Mouse (Mus musculus): ENCODE results near the gene Gm9736. TPM values are rescaled to one million over a fixed set of nuclear protein-coding genes. Genes with fewer than 3 reads are reported as not detected.
"Not testable (repeated sequence)": the region's sequence is repeated elsewhere in the genome, so short reads cannot be mapped to it uniquely, and the experiment has no call there.

The Gm9736 gene
- polyA plus RNA-seq, 1 experiment from 2014 or later = not detected

- no peak within 1 kb of the TSS for H3K27ac ChIP-seq (ENCODE audit: low read length)
- H3K9ac ChIP-seq (replicated peaks; ENCODE audit: low read depth, low read length) = no peak within 1 kb of the TSS
- no peak within 1 kb of the TSS for H3K4me3 ChIP-seq (ENCODE audit: low read depth, low read length)
- WGBS = 85% methylated on average over 1 of the region's 1 CpGs
- H3K4me1 ChIP-seq (ENCODE audit: control insufficient read depth, insufficient read depth, low read length) = no peaks in the 10 kb centered on the region
- no peak for ATAC-seq (ENCODE audit: insufficient number of reproducible peaks, insufficient read depth, low FRiP score, low read depth)
- H3K36me3 ChIP-seq (ENCODE audit: control insufficient read depth, insufficient read depth, low read length) = no peaks in the 10 kb centered on the region
- no peaks in the 10 kb centered on the region for H3K9me3 ChIP-seq (ENCODE audit: control insufficient read depth, low read depth, low read length)
- no peaks in the 10 kb centered on the region for H3K27me3 ChIP-seq (ENCODE audit: control insufficient read depth, insufficient read depth, low read length)
- H3K4me2 ChIP-seq (replicated peaks; ENCODE audit: low read depth, low read length) = no peak within 1 kb of the TSS
Measured at GRCm38 (mm10) chr10:77715507-77715906, 35.6 kb downstream of the Gm9736 start, which contains the start of gene Gm10142. Gm10142 (plus strand) TSS chr10:77715807.

- WGBS = 58% methylated on average over 4 of the region's 4 CpGs
- H3K9ac ChIP-seq (replicated peaks; ENCODE audit: low read depth, low read length) = no peak overlapping the region
- H3K9me3 ChIP-seq (ENCODE audit: control insufficient read depth, low read depth, low read length) = no peaks in the 10 kb centered on the region
- H3K4me2 ChIP-seq (replicated peaks; ENCODE audit: low read depth, low read length) = no peak overlapping the region
- no peaks in the 10 kb centered on the region for H3K4me1 ChIP-seq (ENCODE audit: control insufficient read depth, insufficient read depth, low read length)
- H3K27me3 ChIP-seq (ENCODE audit: control insufficient read depth, insufficient read depth, low read length) = no peaks in the 10 kb centered on the region
- no peak overlapping the region for H3K27ac ChIP-seq (ENCODE audit: low read length)
- no peak overlapping the region for H3K4me3 ChIP-seq (ENCODE audit: low read depth, low read length)
- no peaks in the 10 kb centered on the region for H3K36me3 ChIP-seq (ENCODE audit: control insufficient read depth, insufficient read depth, low read length)
- no peak for ATAC-seq (ENCODE audit: insufficient number of reproducible peaks, insufficient read depth, low FRiP score, low read depth)
Measured at GRCm38 (mm10) chr10:77713734-77714133, 37.4 kb downstream of the Gm9736 start.

DNA sequence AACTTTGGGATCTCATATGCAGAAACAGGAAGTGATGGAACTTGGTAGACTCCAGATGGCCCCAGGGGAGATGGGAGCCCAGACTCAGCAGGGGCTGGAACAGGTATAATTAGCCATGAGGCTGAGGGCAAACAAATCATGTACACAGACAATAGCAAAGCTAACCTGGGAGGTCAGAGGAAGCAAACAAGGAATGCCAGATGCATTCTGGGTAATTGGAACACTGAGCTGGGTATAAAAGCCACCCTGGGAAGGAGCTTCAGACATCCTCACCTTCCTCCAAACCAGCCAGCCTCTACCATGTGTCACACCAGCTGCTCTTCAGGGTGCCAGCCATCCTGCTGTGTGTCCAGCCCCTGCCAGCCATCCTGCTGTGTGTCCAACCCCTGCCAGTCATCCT is 40.0 kb downstream of the Gm9736 start, which contains the start of gene Gm10024:
Gm10024 (plus strand) TSS at position 301 of the 400 bp plus-strand sequence.
- H3K36me3 ChIP-seq (ENCODE audit: control insufficient read depth, insufficient read depth, low read length); ATAC-seq (ENCODE audit: insufficient number of reproducible peaks, insufficient read depth, low FRiP score, low read depth); H3K27ac ChIP-seq (ENCODE audit: low read length); H3K27me3 ChIP-seq (ENCODE audit: control insufficient read depth, insufficient read depth, low read length); H3K4me1 ChIP-seq (ENCODE audit: control insufficient read depth, insufficient read depth, low read length); H3K4me2 ChIP-seq (replicated peaks; ENCODE audit: low read depth, low read length); H3K9me3 ChIP-seq (ENCODE audit: control insufficient read depth, low read depth, low read length); H3K4me3 ChIP-seq (ENCODE audit: low read depth, low read length); H3K9ac ChIP-seq (replicated peaks; ENCODE audit: low read depth, low read length): not testable (repeated sequence)

- H3K27ac ChIP-seq (ENCODE audit: low read length) = no peak overlapping the region
- no peak for ATAC-seq (ENCODE audit: insufficient number of reproducible peaks, insufficient read depth, low FRiP score, low read depth)
- H3K4me2 ChIP-seq (replicated peaks; ENCODE audit: low read depth, low read length) = no peak overlapping the region
- H3K9ac ChIP-seq (replicated peaks; ENCODE audit: low read depth, low read length) = no peak overlapping the region
- H3K27me3 ChIP-seq (ENCODE audit: control insufficient read depth, insufficient read depth, low read length) = no peaks in the 10 kb centered on the region
- no peak overlapping the region for H3K4me3 ChIP-seq (ENCODE audit: low read depth, low read length)
- H3K9me3 ChIP-seq (ENCODE audit: control insufficient read depth, low read depth, low read length) = no peaks in the 10 kb centered on the region; the same call in 1 of the 2 replicates
- WGBS = 63% methylated on average over 3 of the region's 3 CpGs
- no peaks in the 10 kb centered on the region for H3K4me1 ChIP-seq (ENCODE audit: control insufficient read depth, insufficient read depth, low read length)
- no peaks in the 10 kb centered on the region for H3K36me3 ChIP-seq (ENCODE audit: control insufficient read depth, insufficient read depth, low read length)
Measured at GRCm38 (mm10) chr10:77709831-77710230, 41.3 kb downstream of the Gm9736 start.

DNA sequence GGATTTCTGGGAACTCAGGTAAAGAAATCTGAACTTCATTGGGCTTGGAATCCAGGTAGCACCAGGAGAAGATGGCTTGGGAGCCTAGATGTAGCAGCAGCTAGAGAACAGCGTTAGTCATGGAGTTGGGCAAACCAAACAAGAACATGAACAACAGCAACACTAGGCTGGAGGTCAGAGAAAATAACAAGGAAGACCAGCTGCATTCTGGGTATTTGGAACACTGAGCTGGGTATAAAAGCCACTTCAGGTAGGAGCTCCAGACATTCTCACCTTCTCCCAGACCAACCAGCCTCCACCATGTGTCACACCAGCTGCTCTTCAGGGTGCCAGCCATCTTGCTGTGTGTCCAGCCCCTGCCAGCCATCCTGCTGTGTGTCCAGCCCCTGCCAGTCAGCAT is 44.8 kb downstream of the Gm9736 start, which contains the start of gene Gm10272:
Gm10272 (plus strand) TSS at position 301 of the 400 bp plus-strand sequence.
- H3K27me3 ChIP-seq (ENCODE audit: control insufficient read depth, insufficient read depth, low read length) = no peaks in the 10 kb centered on the region
- H3K9ac ChIP-seq (replicated peaks; ENCODE audit: low read depth, low read length) = no peak within 1 kb of the TSS
- no peaks in the 10 kb centered on the region for H3K36me3 ChIP-seq (ENCODE audit: control insufficient read depth, insufficient read depth, low read length)
- 96% methylated on average over 1 of the region's 1 CpGs for WGBS
- H3K4me1 ChIP-seq (ENCODE audit: control insufficient read depth, insufficient read depth, low read length) = no peaks in the 10 kb centered on the region
- no peak within 1 kb of the TSS for H3K4me2 ChIP-seq (replicated peaks; ENCODE audit: low read depth, low read length)
- no peak within 1 kb of the TSS for H3K4me3 ChIP-seq (ENCODE audit: low read depth, low read length)
- no peak within 1 kb of the TSS for H3K27ac ChIP-seq (ENCODE audit: low read length)
- no peak for ATAC-seq (ENCODE audit: insufficient number of reproducible peaks, insufficient read depth, low FRiP score, low read depth)
- no peaks in the 10 kb centered on the region; the same call in 1 of the 2 replicates for H3K9me3 ChIP-seq (ENCODE audit: control insufficient read depth, low read depth, low read length)

Other genes starting within 250 kb of the Gm9736 start
- gene Fam207a, start 235.6 kb downstream of the Gm9736 start, polyA plus RNA-seq (2014; fragmentation: Nextera tagmentation; extraction: Ambion mirVana) = 31.0 and 34.2 TPM in 2 replicates
- 2.7 and 3.1 TPM in 2 replicates for gene Itgb2, start 221.1 kb downstream of the Gm9736 start, polyA plus RNA-seq (2014; fragmentation: Nextera tagmentation; extraction: Ambion mirVana)
- 198 and 200 TPM in 2 replicates for gene Pttg1ip, start 169.6 kb downstream of the Gm9736 start, polyA plus RNA-seq (2014; fragmentation: Nextera tagmentation; extraction: Ambion mirVana)
- 324 and 346 TPM in 2 replicates for gene Sumo3, start 145.3 kb downstream of the Gm9736 start, polyA plus RNA-seq (2014; fragmentation: Nextera tagmentation; extraction: Ambion mirVana)
- gene Gm49325, start 145.2 kb downstream of the Gm9736 start, polyA plus RNA-seq (2014; fragmentation: Nextera tagmentation; extraction: Ambion mirVana) = 6.5 TPM in 1 of 2 replicates, not detected in the other
- gene Ube2g2, start 129.1 kb downstream of the Gm9736 start, polyA plus RNA-seq (2014; fragmentation: Nextera tagmentation; extraction: Ambion mirVana) = 41.5 and 44.3 TPM in 2 replicates
- gene Tspear, start 64.8 kb downstream of the Gm9736 start, polyA plus RNA-seq (2014; fragmentation: Nextera tagmentation; extraction: Ambion mirVana) = 0.71 and 1.2 TPM in 2 replicates
- gene Gm19402, start 60.6 kb downstream of the Gm9736 start, polyA plus RNA-seq (2014; fragmentation: Nextera tagmentation; extraction: Ambion mirVana) = not detected in 2 replicates
- gene Gm9508, start 54.1 kb downstream of the Gm9736 start, polyA plus RNA-seq (2014; fragmentation: Nextera tagmentation; extraction: Ambion mirVana) = not detected in 2 replicates
- not detected in 2 replicates for gene Gm10272, start 44.7 kb downstream of the Gm9736 start, polyA plus RNA-seq (2014; fragmentation: Nextera tagmentation; extraction: Ambion mirVana)
- not detected in 2 replicates for gene Gm10024, start 39.9 kb downstream of the Gm9736 start, polyA plus RNA-seq (2014; fragmentation: Nextera tagmentation; extraction: Ambion mirVana)
- gene Gm10142, start 35.5 kb downstream of the Gm9736 start, polyA plus RNA-seq (2014; fragmentation: Nextera tagmentation; extraction: Ambion mirVana) = not detected in 2 replicates
- not detected in 2 replicates for gene Krtap12-1, start 30.8 kb downstream of the Gm9736 start, polyA plus RNA-seq (2014; fragmentation: Nextera tagmentation; extraction: Ambion mirVana)
- gene Gm10100, start 24.9 kb downstream of the Gm9736 start, polyA plus RNA-seq (2014; fragmentation: Nextera tagmentation; extraction: Ambion mirVana) = not detected in 2 replicates
- gene Gm18596, start 8.7 kb downstream of the Gm9736 start, polyA plus RNA-seq (2014; fragmentation: Nextera tagmentation; extraction: Ambion mirVana) = not detected in 2 replicates
- gene Gm3233, start 8.3 kb upstream of the Gm9736 start, polyA plus RNA-seq (2014; fragmentation: Nextera tagmentation; extraction: Ambion mirVana) = not detected in 2 replicates
- gene Gm3238, start 20.0 kb upstream of the Gm9736 start, polyA plus RNA-seq (2014; fragmentation: Nextera tagmentation; extraction: Ambion mirVana) = not detected in 2 replicates
- gene Gm7138, start 25.6 kb upstream of the Gm9736 start, polyA plus RNA-seq (2014; fragmentation: Nextera tagmentation; extraction: Ambion mirVana) = not detected in 2 replicates
- not detected in 2 replicates for gene Gm3250, start 31.2 kb upstream of the Gm9736 start, polyA plus RNA-seq (2014; fragmentation: Nextera tagmentation; extraction: Ambion mirVana)
- not detected in 2 replicates for gene Gm7137, start 36.8 kb upstream of the Gm9736 start, polyA plus RNA-seq (2014; fragmentation: Nextera tagmentation; extraction: Ambion mirVana)
- gene Gm9639, start 43.7 kb upstream of the Gm9736 start, polyA plus RNA-seq (2014; fragmentation: Nextera tagmentation; extraction: Ambion mirVana) = not detected in 2 replicates
- not detected in 2 replicates for gene Gm19668, start 47.8 kb upstream of the Gm9736 start, polyA plus RNA-seq (2014; fragmentation: Nextera tagmentation; extraction: Ambion mirVana)
- gene Gm9507, start 60.5 kb upstream of the Gm9736 start, polyA plus RNA-seq (2014; fragmentation: Nextera tagmentation; extraction: Ambion mirVana) = not detected in 2 replicates
- not detected in 2 replicates for gene Gm2696, start 63.3 kb upstream of the Gm9736 start, polyA plus RNA-seq (2014; fragmentation: Nextera tagmentation; extraction: Ambion mirVana)
- gene Krtap10-4, start 75.7 kb upstream of the Gm9736 start, polyA plus RNA-seq (2014; fragmentation: Nextera tagmentation; extraction: Ambion mirVana) = not detected in 2 replicates
- gene Krtap10-10, start 84.6 kb upstream of the Gm9736 start, polyA plus RNA-seq (2014; fragmentation: Nextera tagmentation; extraction: Ambion mirVana) = not detected in 2 replicates
- gene Gm36176, start 95.4 kb upstream of the Gm9736 start, polyA plus RNA-seq (2014; fragmentation: Nextera tagmentation; extraction: Ambion mirVana) = not detected in 2 replicates
- not detected in 2 replicates for gene Gm10318, start 101.5 kb upstream of the Gm9736 start, polyA plus RNA-seq (2014; fragmentation: Nextera tagmentation; extraction: Ambion mirVana)
- not detected in 2 replicates for gene Gm3285, start 110.6 kb upstream of the Gm9736 start, polyA plus RNA-seq (2014; fragmentation: Nextera tagmentation; extraction: Ambion mirVana)
- gene Lrrc3, start 151.2 kb upstream of the Gm9736 start, polyA plus RNA-seq (2014; fragmentation: Nextera tagmentation; extraction: Ambion mirVana) = 5.4 and 6.7 TPM in 2 replicates
- 1.5 TPM in 2 replicates for gene Trpm2, start 219.2 kb upstream of the Gm9736 start, polyA plus RNA-seq (2014; fragmentation: Nextera tagmentation; extraction: Ambion mirVana)
- 36.7 and 38.1 TPM in 2 replicates for gene 1810043G02Rik, start 227.2 kb upstream of the Gm9736 start, polyA plus RNA-seq (2014; fragmentation: Nextera tagmentation; extraction: Ambion mirVana)

Data from stomach, embryonic 14.5 days (tissue).